Mouse (Mus musculus): Measurements from ENCODE around the gene Bcan. TPM values are rescaled to one million over a fixed set of nuclear protein-coding genes. Genes with fewer than 3 reads are reported as not detected.

Bcan gene
- polyA plus RNA-seq, 1 experiment from 2014 or later, result 1.1 TPM

DNA sequence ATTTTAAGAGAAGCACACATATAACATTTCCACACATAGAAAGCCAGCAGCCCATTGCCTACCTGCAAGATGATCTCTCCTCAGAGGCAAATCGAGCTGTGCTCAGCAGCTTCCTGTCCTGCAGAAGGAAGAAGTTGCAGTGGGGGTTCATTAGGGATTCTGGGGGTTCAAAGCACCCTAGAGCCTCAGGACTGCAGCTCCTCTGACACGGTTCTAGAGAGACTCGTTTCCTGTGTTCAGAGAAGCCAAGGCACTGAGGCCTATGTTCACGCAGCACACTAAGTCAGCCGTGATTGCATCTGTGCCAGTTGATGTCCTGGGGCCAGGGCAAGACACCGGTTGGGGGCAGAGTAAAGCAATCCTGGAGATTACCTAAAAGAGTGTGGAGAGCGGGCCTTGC lies 26.8 kb upstream of the Bcan start:
- no peak for DNase-seq (ENCODE audit: low spot score)
- H3K27me3 ChIP-seq (replicated peaks; ENCODE audit: control insufficient read depth, insufficient read depth, low read length), result peaks cover 72% of the 10 kb centered on the region
- H3K36me3 ChIP-seq (ENCODE audit: control insufficient read depth, insufficient read depth, low read length), result no peaks in the 10 kb centered on the region
- ATAC-seq (ENCODE audit: low read depth), result no peak
- H3K9me3 ChIP-seq (ENCODE audit: control insufficient read depth, low read length), result peaks cover 10% of the 10 kb centered on the region
- no peak overlapping the region for H3K9ac ChIP-seq (ENCODE audit: low read depth, low read length)
- no peak overlapping the region for H3K27ac ChIP-seq (replicated peaks; ENCODE audit: low read depth, low read length)
- peaks cover 13% of the 10 kb centered on the region for H3K4me1 ChIP-seq (ENCODE audit: control insufficient read depth, insufficient read depth, low read length)
- no peak overlapping the region for H3K4me3 ChIP-seq (ENCODE audit: low read depth, low read length)
- WGBS, result 53% methylated on average over 7 of the region's 7 CpGs
- no peak overlapping the region for H3K4me2 ChIP-seq (ENCODE audit: low read depth, low read length)

DNA sequence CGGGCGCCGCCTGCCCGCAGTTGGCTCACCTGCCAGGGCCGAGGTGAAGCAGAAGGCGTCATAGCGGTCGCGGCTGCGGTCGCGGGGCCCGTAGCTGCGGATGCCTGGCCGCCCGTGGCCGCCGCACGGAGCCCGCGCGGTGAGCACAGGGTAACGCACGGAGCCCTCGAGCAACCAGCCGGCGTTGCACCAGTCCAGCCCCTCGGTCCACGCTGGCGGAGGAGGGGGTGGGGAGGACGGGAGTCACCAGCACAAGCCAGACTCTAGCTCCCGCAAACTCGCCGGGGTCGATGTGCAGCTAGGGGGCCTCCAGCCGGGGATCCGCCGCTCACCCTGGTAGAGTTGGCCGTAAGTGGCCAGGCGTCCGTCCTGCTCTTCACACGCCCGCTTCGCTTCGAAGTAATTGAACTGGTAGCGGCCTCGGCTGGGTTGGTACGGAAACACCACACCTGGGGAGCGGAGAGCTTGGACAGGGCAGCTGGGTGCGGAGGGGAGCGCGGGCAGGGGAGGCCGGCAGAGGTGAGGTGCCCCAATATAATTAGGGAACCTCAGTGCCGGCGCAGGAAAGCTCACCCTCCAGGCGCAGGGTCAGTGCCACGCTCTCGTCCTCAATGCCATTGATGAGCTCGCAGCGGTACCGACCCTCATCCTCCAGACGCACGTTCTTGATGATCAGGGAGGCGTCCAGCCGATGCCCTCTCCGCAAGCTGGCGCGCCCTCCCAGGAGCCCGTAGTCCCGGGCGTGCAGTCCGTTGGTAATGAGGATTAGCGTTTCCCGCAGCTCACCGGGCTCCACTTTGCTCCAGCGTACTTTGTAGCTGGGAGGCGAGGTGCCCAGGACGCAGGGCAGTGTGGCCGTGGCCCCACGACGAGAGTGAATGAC lies 23.4 kb upstream of the Bcan start:
- under 1% methylated on average over 47 of the region's 81 CpGs for WGBS
- Histone ChIP-seq H3K36me3 (ENCODE audit: control insufficient read depth, insufficient read depth, low read length) (no peaks in the 10 kb centered on the region), H3K4me3 (ENCODE audit: low read depth, low read length) (peak overlapping the region; percentile 52), H3K9ac (ENCODE audit: low read depth, low read length) (peak overlapping the region; percentile 49; the same call in 1 of the 2 replicates), H3K27ac (replicated peaks; ENCODE audit: low read depth, low read length) (no peak overlapping the region), H3K4me2 (ENCODE audit: low read depth, low read length) (peak overlapping the region; percentile 97), H3K27me3 (replicated peaks; ENCODE audit: control insufficient read depth, insufficient read depth, low read length) (peaks cover 78% of the 10 kb centered on the region), H3K9me3 (ENCODE audit: control insufficient read depth, low read length) (peaks cover 10% of the 10 kb centered on the region), H3K4me1 (ENCODE audit: control insufficient read depth, insufficient read depth, low read length) (peaks cover 13% of the 10 kb centered on the region)
- ATAC-seq (ENCODE audit: low read depth) (peak; percentile 70), DNase-seq (ENCODE audit: low spot score) (no peak)

GRCm38 (mm10) chr3:88022322-88023191 lies 22.5 kb upstream of the Bcan start:
- Histone ChIP-seq H3K4me3 (ENCODE audit: low read depth, low read length) (peak overlapping the region; percentile 52), H3K4me1 (ENCODE audit: control insufficient read depth, insufficient read depth, low read length) (peaks cover 13% of the 10 kb centered on the region), H3K9me3 (ENCODE audit: control insufficient read depth, low read length) (0 out of 2 replicates have a peak, but pooled peaks cover 4% of the 10 kb centered on the region), H3K27ac (replicated peaks; ENCODE audit: low read depth, low read length) (no peak overlapping the region), H3K36me3 (ENCODE audit: control insufficient read depth, insufficient read depth, low read length) (no peaks in the 10 kb centered on the region), H3K9ac (ENCODE audit: low read depth, low read length) (peak overlapping the region; percentile 49; the same call in 1 of the 2 replicates), H3K27me3 (replicated peaks; ENCODE audit: control insufficient read depth, insufficient read depth, low read length) (peaks cover 78% of the 10 kb centered on the region), H3K4me2 (ENCODE audit: low read depth, low read length) (peak overlapping the region; percentile 97)
- WGBS, result under 1% methylated on average over 47 of the region's 66 CpGs
- peak; percentile 88 for DNase-seq (ENCODE audit: low spot score)
- ATAC-seq (ENCODE audit: low read depth), result peak; percentile 89

GRCm38 (mm10) chr3:88010634-88011265 lies 10.7 kb upstream of the Bcan start:
- no peak overlapping the region for H3K4me3 ChIP-seq (ENCODE audit: low read depth, low read length)
- H3K36me3 ChIP-seq (ENCODE audit: control insufficient read depth, insufficient read depth, low read length), result no peaks in the 10 kb centered on the region
- H3K27ac ChIP-seq (replicated peaks; ENCODE audit: low read depth, low read length), result no peak overlapping the region
- no peaks in the 10 kb centered on the region for H3K4me1 ChIP-seq (ENCODE audit: control insufficient read depth, insufficient read depth, low read length)
- H3K4me2 ChIP-seq (ENCODE audit: low read depth, low read length), result no peak overlapping the region
- no peaks in the 10 kb centered on the region; the same call in 1 of the 2 replicates for H3K27me3 ChIP-seq (replicated peaks; ENCODE audit: control insufficient read depth, insufficient read depth, low read length)
- ATAC-seq (ENCODE audit: low read depth) (no peak), DNase-seq (ENCODE audit: low spot score) (no peak)
- 10% methylated on average over 6 of the region's 6 CpGs for WGBS
- H3K9me3 ChIP-seq (ENCODE audit: control insufficient read depth, low read length), result 0 out of 2 replicates have a peak, but pooled peaks cover 8% of the 10 kb centered on the region
- H3K9ac ChIP-seq (ENCODE audit: low read depth, low read length), result no peak overlapping the region

DNA sequence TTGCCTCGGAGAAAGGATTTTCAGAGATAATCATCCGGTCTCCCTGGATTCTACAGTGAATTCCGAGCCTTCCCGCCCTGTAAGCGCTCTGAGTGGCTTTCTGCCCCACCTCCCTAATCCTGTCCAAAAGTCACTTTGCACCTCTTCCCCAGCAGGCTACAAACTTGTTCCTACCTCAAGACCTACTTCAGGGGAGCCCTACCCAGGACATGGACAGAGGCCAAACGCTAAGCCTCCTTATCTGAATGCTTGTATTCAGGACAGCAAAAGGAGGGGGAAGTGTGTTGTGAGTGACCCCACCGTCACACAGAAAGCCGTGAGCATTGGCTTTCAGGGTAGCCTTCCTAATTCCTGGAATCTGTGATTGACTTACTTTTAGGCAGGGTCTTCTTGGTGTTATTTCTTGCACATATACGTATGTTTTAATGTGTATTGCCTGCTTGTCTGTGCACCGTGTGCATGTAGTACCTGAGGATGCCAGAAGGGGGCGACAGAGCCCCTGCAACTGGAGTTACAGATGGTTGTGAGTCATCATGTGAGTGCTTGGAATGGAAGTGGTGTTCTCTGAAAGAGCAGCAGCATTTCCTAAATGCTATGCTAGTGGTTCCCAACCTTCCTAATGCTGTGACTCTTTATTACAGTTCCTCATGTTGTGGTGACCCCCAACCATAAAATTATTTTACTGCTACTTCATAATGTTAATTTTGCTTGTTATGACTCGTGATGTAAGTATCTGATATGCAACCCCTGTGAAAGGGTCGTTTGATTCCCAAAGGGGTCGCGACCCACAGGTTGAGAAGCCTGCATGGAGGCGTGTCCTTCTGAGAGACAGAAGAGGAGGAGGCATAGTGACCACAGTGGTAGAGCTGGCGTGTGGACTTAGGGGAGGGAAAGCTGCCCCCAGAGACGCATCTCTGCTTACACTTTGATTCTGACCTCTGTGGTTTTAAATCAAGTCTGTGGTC lies 6.1 kb upstream of the Bcan start:
- H3K4me3 ChIP-seq (ENCODE audit: low read depth, low read length), result no peak overlapping the region
- 71% methylated on average over 18 of the region's 18 CpGs for WGBS
- H3K27ac ChIP-seq (replicated peaks; ENCODE audit: low read depth, low read length), result no peak overlapping the region
- ATAC-seq (ENCODE audit: low read depth), result no peak
- no peak for DNase-seq (ENCODE audit: low spot score)
- no peaks in the 10 kb centered on the region for H3K4me1 ChIP-seq (ENCODE audit: control insufficient read depth, insufficient read depth, low read length)
- no peak overlapping the region for H3K4me2 ChIP-seq (ENCODE audit: low read depth, low read length)
- no peaks in the 10 kb centered on the region for H3K36me3 ChIP-seq (ENCODE audit: control insufficient read depth, insufficient read depth, low read length)
- 0 out of 2 replicates have a peak, but pooled peaks cover 8% of the 10 kb centered on the region for H3K9me3 ChIP-seq (ENCODE audit: control insufficient read depth, low read length)
- H3K9ac ChIP-seq (ENCODE audit: low read depth, low read length), result no peak overlapping the region
- peaks cover 35% of the 10 kb centered on the region for H3K27me3 ChIP-seq (replicated peaks; ENCODE audit: control insufficient read depth, insufficient read depth, low read length)

DNA sequence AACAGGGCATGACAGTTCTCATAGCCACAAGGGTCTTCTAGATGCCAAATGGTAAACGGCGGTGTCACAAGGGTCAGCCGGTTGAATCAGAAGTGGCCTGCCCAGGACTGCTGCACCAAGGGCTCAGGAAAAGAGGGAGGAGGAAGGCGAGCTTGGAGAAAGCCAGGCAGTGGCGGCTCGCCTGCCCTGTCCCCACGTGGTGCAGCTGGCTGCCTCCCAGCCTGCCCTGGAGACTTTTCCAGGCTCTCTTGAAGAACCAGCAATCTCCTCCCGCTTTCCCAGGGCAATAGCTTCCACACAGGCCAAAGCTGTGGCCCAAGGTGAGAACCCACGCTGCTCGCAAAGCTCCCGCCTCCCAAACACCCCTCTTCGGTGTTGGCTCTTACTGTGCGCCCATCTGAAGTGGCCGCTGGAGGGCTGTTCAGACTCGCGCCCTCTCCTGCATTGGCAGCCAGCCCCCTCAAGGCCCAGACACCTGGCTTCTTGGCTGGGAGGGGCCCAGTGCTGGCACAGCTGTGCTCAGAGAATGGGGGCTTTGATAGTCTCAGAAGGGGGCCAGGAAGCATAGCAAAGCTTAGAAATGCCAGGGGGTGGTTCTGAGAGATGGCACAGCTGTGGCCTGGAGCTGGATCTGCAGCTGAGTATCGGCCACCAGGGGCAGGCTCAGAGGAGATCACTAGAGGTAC lies 2.4 kb upstream of the Bcan start:
- Histone ChIP-seq H3K9ac (ENCODE audit: low read depth, low read length) (no peak overlapping the region), H3K4me2 (ENCODE audit: low read depth, low read length) (no peak overlapping the region), H3K27ac (replicated peaks; ENCODE audit: low read depth, low read length) (no peak overlapping the region), H3K27me3 (replicated peaks; ENCODE audit: control insufficient read depth, insufficient read depth, low read length) (peaks cover 72% of the 10 kb centered on the region), H3K4me3 (ENCODE audit: low read depth, low read length) (no peak overlapping the region), H3K4me1 (ENCODE audit: control insufficient read depth, insufficient read depth, low read length) (peaks cover 9% of the 10 kb centered on the region; the same call in 1 of the 2 replicates), H3K36me3 (ENCODE audit: control insufficient read depth, insufficient read depth, low read length) (no peaks in the 10 kb centered on the region), H3K9me3 (ENCODE audit: control insufficient read depth, low read length) (0 out of 2 replicates have a peak, but pooled peaks cover 8% of the 10 kb centered on the region)
- ATAC-seq (ENCODE audit: low read depth), result peak; percentile 56
- peak; percentile 9 for DNase-seq (ENCODE audit: low spot score)
- WGBS, result 7% methylated on average over 13 of the region's 17 CpGs

GRCm38 (mm10) chr3:88000816-88001595 lies 976 bp upstream of the Bcan start:
- H3K4me2 ChIP-seq (ENCODE audit: low read depth, low read length), result peak overlapping the region; percentile 76; the same call in 1 of the 2 replicates
- peak overlapping the region; percentile 47 for H3K4me3 ChIP-seq (ENCODE audit: low read depth, low read length)
- peaks cover 9% of the 10 kb centered on the region; the same call in 1 of the 2 replicates for H3K4me1 ChIP-seq (ENCODE audit: control insufficient read depth, insufficient read depth, low read length)

More at GRCm38 (mm10) chr3:88000816-88001595, 976 bp upstream of the Bcan start:
- H3K36me3 ChIP-seq (ENCODE audit: control insufficient read depth, insufficient read depth, low read length), result no peaks in the 10 kb centered on the region
- DNase-seq (ENCODE audit: low spot score), result no peak
- no peak overlapping the region for H3K9ac ChIP-seq (ENCODE audit: low read depth, low read length)
- no peak overlapping the region for H3K27ac ChIP-seq (replicated peaks; ENCODE audit: low read depth, low read length)
- H3K27me3 ChIP-seq (replicated peaks; ENCODE audit: control insufficient read depth, insufficient read depth, low read length), result peaks cover 86% of the 10 kb centered on the region
- ATAC-seq (ENCODE audit: low read depth), result no peak
- 0 out of 2 replicates have a peak, but pooled peaks cover 3% of the 10 kb centered on the region for H3K9me3 ChIP-seq (ENCODE audit: control insufficient read depth, low read length)
- WGBS, result 18% methylated on average over 9 of the region's 11 CpGs
